Mouse (Mus musculus): ENCODE data around the gene Cdh4.

Cdh4 gene

GRCm38 (mm10) chr2:179742828-179743227, 300.6 kb downstream of the Cdh4 start:
- no peak for DNase-seq

GRCm38 (mm10) chr2:179746491-179746890, 304.3 kb downstream of the Cdh4 start:
- DNase-seq: no peak

- DNase-seq: no peak
Measured at GRCm38 (mm10) chr2:179749399-179749798, 307.2 kb downstream of the Cdh4 start.

- DNase-seq: no peak
Measured at GRCm38 (mm10) chr2:179753811-179754210, 311.6 kb downstream of the Cdh4 start.

- DNase-seq: peak; percentile 49 to 64
Measured at GRCm38 (mm10) chr2:179754776-179755175, 312.5 kb downstream of the Cdh4 start.

- DNase-seq: peak; percentile 48 to 55
Measured at GRCm38 (mm10) chr2:179761718-179762441, 319.6 kb downstream of the Cdh4 start.

- peak; percentile 89 to 93 for DNase-seq
Measured at GRCm38 (mm10) chr2:179762521-179763305, 320.5 kb downstream of the Cdh4 start.

- DNase-seq: peak in 1 of 2 experiments; percentile 51
Measured at GRCm38 (mm10) chr2:179764460-179764859, 322.2 kb downstream of the Cdh4 start.

- DNase-seq: peak; percentile 6 to 7
Measured at GRCm38 (mm10) chr2:179766664-179767526, 324.7 kb downstream of the Cdh4 start.

GRCm38 (mm10) chr2:179767527-179767849, 325.3 kb downstream of the Cdh4 start:
- DNase-seq: peak in 1 of 2 experiments; percentile 9

- peak in 1 of 2 experiments; percentile 65 for DNase-seq
Measured at GRCm38 (mm10) chr2:179769137-179769536, 326.9 kb downstream of the Cdh4 start.

- DNase-seq: no peak
Measured at GRCm38 (mm10) chr2:179769943-179770342, 327.7 kb downstream of the Cdh4 start.

- peak; percentile 58 to 70 for DNase-seq
Measured at GRCm38 (mm10) chr2:179774440-179775110, 332.3 kb downstream of the Cdh4 start.

- peak; percentile 72 to 73 for DNase-seq
Measured at GRCm38 (mm10) chr2:179775999-179776705, 333.9 kb downstream of the Cdh4 start.

GRCm38 (mm10) chr2:179779266-179779665, 337.0 kb downstream of the Cdh4 start:
- peak in 1 of 2 experiments; percentile 1 for DNase-seq

GRCm38 (mm10) chr2:179780961-179781360, 338.7 kb downstream of the Cdh4 start:
- DNase-seq: peak in 1 of 2 experiments; percentile 15

- no peak for DNase-seq
Measured at GRCm38 (mm10) chr2:179787256-179787655, 345.0 kb downstream of the Cdh4 start.

GRCm38 (mm10) chr2:179787797-179788196, 345.6 kb downstream of the Cdh4 start:
- DNase-seq: peak in 1 of 2 experiments; percentile 30

GRCm38 (mm10) chr2:179790684-179791083, 348.5 kb downstream of the Cdh4 start:
- no peak for DNase-seq

- DNase-seq: no peak
Measured at GRCm38 (mm10) chr2:179792426-179793133, 350.3 kb downstream of the Cdh4 start.

- DNase-seq: no peak
Measured at GRCm38 (mm10) chr2:179794354-179794753, 352.1 kb downstream of the Cdh4 start.

All from cerebellum, postnatal 25 days (tissue).